Mouse (Mus musculus): Measurements from ENCODE around the gene Rd3l. TPM values are rescaled to one million over a fixed set of nuclear protein-coding genes. Genes with fewer than 3 reads are reported as not detected.

Rd3l gene
- polyA plus RNA-seq, 1 experiment from 2014 or later, result 0.43 TPM

DNA sequence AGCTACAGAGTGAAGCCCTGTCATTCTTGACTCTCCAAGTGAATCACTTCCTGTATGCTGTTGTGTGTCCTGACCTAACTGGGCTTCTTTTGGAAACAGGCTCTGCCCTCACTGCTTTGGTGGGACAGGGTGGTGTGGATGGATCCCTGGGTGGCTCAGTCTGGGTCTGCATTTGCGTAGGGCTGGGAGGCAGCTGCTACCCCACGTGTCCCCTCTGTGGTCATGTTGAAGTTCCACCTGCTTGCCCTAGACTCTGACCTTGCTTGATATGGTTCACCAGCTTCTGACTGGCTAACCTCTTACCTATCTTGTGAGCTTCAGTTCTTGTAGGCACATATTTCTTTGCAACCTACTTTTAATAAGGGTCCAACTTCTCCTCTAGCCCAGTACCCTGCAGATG lies 14.0 kb upstream of the Rd3l start:
- Histone ChIP-seq H3K9me3 (replicated peaks) (no peaks in the 10 kb centered on the region), H3K27ac (no peak overlapping the region), H3K9ac (no peak overlapping the region), H3K36me3 (no peaks in the 10 kb centered on the region), H3K4me3 (no peak overlapping the region), H3K4me1 (replicated peaks) (no peaks in the 10 kb centered on the region), H3K27me3 (no peaks in the 10 kb centered on the region), H3K4me2 (no peak overlapping the region)
- ATAC-seq (replicated peaks; ENCODE audit: insufficient number of reproducible peaks, insufficient read depth, low FRiP score, low read depth), result no peak
- 79% methylated on average over 2 of the region's 2 CpGs for WGBS

DNA sequence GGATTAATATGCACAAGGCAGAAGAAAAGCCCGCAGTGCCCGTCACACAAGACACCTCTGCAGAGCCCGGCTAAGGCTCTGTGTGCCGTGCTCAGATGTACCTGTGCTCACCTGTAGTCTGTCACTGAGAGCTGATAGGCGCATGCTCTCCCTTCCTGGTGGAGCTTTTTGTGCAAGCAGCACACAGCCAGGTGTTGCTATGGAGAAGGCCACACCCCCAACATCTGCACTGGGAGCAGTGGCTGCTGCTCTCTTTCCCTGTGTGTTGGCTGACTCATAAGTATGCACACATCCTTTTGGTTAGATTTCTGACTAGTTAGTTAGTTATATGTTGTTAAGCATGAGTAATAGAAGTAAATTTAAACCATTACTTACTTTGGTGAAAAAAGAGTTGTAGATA lies 11.5 kb upstream of the Rd3l start:
- Histone ChIP-seq H3K4me1 (replicated peaks) (no peaks in the 10 kb centered on the region), H3K9ac (no peak overlapping the region), H3K27me3 (no peaks in the 10 kb centered on the region), H3K4me2 (no peak overlapping the region), H3K4me3 (no peak overlapping the region), H3K27ac (no peak overlapping the region), H3K9me3 (replicated peaks) (no peaks in the 10 kb centered on the region), H3K36me3 (no peaks in the 10 kb centered on the region)
- ATAC-seq (replicated peaks; ENCODE audit: insufficient number of reproducible peaks, insufficient read depth, low FRiP score, low read depth), result no peak
- 81% methylated on average over 5 of the region's 5 CpGs for WGBS

DNA sequence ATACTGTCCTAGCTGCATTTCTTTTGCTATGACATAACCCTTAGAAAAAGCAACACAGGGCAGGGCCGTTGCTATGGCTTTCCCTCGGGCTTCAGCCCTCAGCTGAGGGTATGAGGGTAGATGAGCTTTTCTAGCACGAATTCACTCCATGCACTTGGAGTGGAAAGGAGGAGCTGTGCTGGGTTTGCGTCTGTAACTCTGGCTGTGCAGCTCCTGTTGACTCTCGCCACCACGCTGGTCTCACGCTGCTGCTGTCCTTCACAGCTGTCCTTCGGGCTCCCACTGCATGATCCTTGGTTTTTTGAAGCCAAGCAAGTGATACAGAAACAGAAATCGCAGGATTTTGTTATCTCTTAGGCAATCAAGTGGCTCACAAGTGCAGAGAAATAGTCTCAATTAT lies 5.6 kb upstream of the Rd3l start:
- H3K27ac ChIP-seq, result no peak overlapping the region
- no peak for ATAC-seq (replicated peaks; ENCODE audit: insufficient number of reproducible peaks, insufficient read depth, low FRiP score, low read depth)
- H3K27me3 ChIP-seq, result no peaks in the 10 kb centered on the region
- WGBS, result 36% methylated on average over 9 of the region's 9 CpGs
- H3K4me3 ChIP-seq, result no peak overlapping the region
- no peak overlapping the region for H3K4me2 ChIP-seq
- no peak overlapping the region for H3K9ac ChIP-seq
- no peaks in the 10 kb centered on the region for H3K9me3 ChIP-seq (replicated peaks)
- no peaks in the 10 kb centered on the region for H3K36me3 ChIP-seq
- H3K4me1 ChIP-seq (replicated peaks), result no peaks in the 10 kb centered on the region

DNA sequence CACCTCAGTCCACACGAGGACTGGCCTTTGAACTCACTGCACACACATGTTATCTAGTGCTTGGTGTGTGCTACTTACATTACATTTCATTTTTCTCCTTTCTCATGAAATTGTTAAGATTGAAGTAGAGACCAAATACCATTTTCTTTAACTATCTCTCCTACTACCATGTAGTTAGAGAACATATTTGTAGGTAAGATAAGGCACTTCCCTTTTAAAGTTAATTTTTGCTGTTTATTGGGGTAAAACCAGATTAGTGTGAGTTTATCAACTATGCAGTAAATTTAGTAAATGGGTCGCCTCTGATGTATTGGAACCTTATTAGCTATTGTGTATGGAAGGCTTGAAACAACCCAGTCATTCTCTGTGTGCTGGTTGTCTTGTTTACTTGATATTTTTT lies 2.0 kb upstream of the Rd3l start:
- Histone ChIP-seq H3K9ac (no peak overlapping the region), H3K36me3 (no peaks in the 10 kb centered on the region), H3K4me3 (no peak overlapping the region), H3K9me3 (replicated peaks) (no peaks in the 10 kb centered on the region), H3K4me2 (no peak overlapping the region), H3K27ac (no peak overlapping the region), H3K27me3 (no peaks in the 10 kb centered on the region), H3K4me1 (replicated peaks) (peaks cover 9% of the 10 kb centered on the region)
- no peak for ATAC-seq (replicated peaks; ENCODE audit: insufficient number of reproducible peaks, insufficient read depth, low FRiP score, low read depth)
- WGBS, result 63% methylated on average over 2 of the region's 2 CpGs

DNA sequence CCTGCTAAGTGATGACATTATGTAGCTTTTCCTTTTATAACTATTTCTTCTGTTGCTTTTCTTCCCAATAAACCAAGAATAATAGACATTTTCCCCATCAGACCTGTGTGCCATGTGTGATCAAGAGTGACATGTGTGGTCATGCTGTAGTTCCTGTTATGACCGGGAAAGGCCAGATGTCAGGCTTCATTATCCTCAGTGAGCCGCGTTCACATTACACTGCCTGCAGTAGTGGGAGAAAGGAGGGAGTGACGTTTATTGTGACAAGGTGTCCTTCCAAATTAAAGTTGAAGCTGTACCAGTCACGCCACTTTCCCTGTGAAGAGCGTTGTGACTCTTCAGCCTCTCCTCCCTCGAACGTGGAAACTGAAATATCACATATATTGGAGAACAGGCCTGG lies 714 bp upstream of the Rd3l start:
- no peak for ATAC-seq (replicated peaks; ENCODE audit: insufficient number of reproducible peaks, insufficient read depth, low FRiP score, low read depth)
- WGBS, result 79% methylated on average over 8 of the region's 8 CpGs
- H3K4me2 ChIP-seq, result no peak overlapping the region
- no peak overlapping the region for H3K4me3 ChIP-seq
- no peaks in the 10 kb centered on the region for H3K27me3 ChIP-seq
- no peaks in the 10 kb centered on the region for H3K9me3 ChIP-seq (replicated peaks)
- H3K36me3 ChIP-seq, result no peaks in the 10 kb centered on the region
- peaks cover 21% of the 10 kb centered on the region for H3K4me1 ChIP-seq (replicated peaks)
- H3K27ac ChIP-seq, result no peak overlapping the region
- H3K9ac ChIP-seq, result no peak overlapping the region

DNA sequence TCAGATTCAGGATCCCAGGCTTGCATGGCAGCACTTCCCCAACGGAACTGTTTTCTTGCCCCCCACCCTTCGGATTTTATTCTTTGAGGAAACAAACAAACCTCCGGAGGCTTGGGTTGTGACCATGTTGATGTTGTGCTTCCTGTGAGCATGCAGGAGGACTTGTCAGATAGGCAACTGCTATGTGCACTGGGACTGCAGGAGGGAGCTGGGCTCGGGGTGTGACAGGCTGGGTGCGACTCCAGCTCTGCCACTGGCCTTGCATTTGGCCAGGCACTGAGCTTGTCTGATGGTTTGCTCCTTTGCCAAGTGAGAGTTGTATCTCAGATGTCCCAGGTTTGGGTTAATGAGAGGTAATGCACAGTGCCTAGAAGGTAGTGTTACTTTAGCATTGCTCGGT lies 2.8 kb downstream of the Rd3l start:
- Histone ChIP-seq H3K9ac (no peak overlapping the region), H3K4me1 (replicated peaks) (peaks cover 28% of the 10 kb centered on the region), H3K4me3 (no peak overlapping the region), H3K27me3 (no peaks in the 10 kb centered on the region), H3K4me2 (no peak overlapping the region), H3K27ac (peak overlapping the region; percentile 83), H3K36me3 (no peaks in the 10 kb centered on the region), H3K9me3 (replicated peaks) (no peaks in the 10 kb centered on the region)
- 64% methylated on average over 6 of the region's 6 CpGs for WGBS
- no peak for ATAC-seq (replicated peaks; ENCODE audit: insufficient number of reproducible peaks, insufficient read depth, low FRiP score, low read depth)

DNA sequence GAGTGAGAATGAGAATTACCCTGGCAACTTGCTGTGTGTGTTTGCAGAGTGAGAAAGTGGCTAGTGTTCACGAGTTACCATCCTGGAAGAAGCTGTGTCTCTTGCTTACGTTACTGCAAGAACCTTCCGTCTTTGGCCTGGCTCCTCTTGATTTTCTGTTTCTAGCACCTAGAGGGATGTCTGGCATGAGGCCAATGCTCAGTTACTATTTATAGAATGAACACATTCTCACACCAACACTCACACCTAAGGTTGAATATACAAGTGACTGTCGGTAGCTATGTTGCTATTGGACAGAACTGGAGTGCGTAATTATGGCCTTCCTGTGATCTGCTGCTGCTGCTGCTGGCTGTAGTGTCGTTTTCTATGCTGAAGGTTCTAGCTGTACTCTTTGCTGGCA lies 4.0 kb downstream of the Rd3l start:
- no peaks in the 10 kb centered on the region for H3K36me3 ChIP-seq
- H3K4me3 ChIP-seq, result no peak overlapping the region
- 16% methylated on average over 6 of the region's 6 CpGs for WGBS
- H3K9ac ChIP-seq, result no peak overlapping the region
- no peaks in the 10 kb centered on the region for H3K27me3 ChIP-seq
- peaks cover 28% of the 10 kb centered on the region for H3K4me1 ChIP-seq (replicated peaks)
- H3K4me2 ChIP-seq, result peak overlapping the region; percentile 25; the same call in 1 of the 2 replicates
- no peaks in the 10 kb centered on the region for H3K9me3 ChIP-seq (replicated peaks)
- H3K27ac ChIP-seq, result peak overlapping the region; percentile 83
- peak; percentile 78; the same call in 1 of the 2 replicates for ATAC-seq (replicated peaks; ENCODE audit: insufficient number of reproducible peaks, insufficient read depth, low FRiP score, low read depth)

DNA sequence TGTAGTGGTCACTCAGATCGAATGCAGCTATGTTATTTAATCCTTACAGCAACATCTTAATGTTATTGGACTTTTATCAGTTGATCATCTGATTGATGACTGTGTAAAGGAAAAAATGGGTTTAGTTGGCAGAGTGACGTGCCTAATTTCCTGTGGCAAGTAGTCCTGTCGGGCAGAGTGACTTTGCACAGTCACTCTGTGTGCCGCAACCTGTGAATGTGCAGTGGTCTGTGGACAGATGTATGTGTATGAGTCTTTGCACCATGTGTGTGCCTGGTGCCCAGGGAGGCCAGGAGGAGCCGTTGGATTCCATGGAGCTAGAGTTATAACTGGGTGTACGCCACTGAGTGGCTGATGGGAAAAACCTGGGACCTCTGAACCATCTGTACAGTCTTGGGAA lies 6.5 kb downstream of the Rd3l start:
- 77% methylated on average over 6 of the region's 6 CpGs for WGBS
- no peak for ATAC-seq (replicated peaks; ENCODE audit: insufficient number of reproducible peaks, insufficient read depth, low FRiP score, low read depth)
- H3K27me3 ChIP-seq, result no peaks in the 10 kb centered on the region

DNA sequence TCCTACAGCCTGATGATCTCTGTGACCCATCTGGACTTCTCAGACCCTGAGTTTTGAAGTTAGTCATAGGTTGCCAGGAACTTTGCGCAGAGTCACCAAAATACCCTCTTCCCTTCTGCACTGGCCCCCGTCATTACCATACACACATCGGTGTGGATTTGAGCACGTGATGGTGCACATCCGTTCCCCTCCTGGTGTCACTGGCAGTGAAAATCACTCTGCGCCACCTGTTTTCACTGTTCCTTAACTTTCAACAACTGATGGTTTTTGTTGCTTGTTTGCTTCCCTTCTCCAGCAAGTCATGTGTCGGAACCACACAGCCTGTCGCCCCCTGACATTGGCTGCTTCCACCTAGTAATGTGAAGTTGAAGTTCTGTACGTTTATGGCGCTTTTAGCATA lies 8.6 kb downstream of the Rd3l start:
- no peak for ATAC-seq (replicated peaks; ENCODE audit: insufficient number of reproducible peaks, insufficient read depth, low FRiP score, low read depth)
- H3K4me1 ChIP-seq (replicated peaks), result peaks cover 12% of the 10 kb centered on the region
- H3K27me3 ChIP-seq, result no peaks in the 10 kb centered on the region
- WGBS, result 88% methylated on average over 10 of the region's 10 CpGs
- H3K9me3 ChIP-seq (replicated peaks), result no peaks in the 10 kb centered on the region
- no peak overlapping the region for H3K9ac ChIP-seq
- no peak overlapping the region for H3K27ac ChIP-seq
- H3K4me2 ChIP-seq, result no peak overlapping the region
- H3K36me3 ChIP-seq, result no peaks in the 10 kb centered on the region
- no peak overlapping the region for H3K4me3 ChIP-seq

More for the DNA sequence above, 6.5 kb downstream of the Rd3l start:
- H3K4me2 ChIP-seq, result no peak overlapping the region
- H3K9me3 ChIP-seq (replicated peaks), result no peaks in the 10 kb centered on the region
- peaks cover 21% of the 10 kb centered on the region for H3K4me1 ChIP-seq (replicated peaks)
- no peaks in the 10 kb centered on the region for H3K36me3 ChIP-seq
- no peak overlapping the region for H3K4me3 ChIP-seq
- H3K9ac ChIP-seq, result no peak overlapping the region
- no peak overlapping the region for H3K27ac ChIP-seq

DNA sequence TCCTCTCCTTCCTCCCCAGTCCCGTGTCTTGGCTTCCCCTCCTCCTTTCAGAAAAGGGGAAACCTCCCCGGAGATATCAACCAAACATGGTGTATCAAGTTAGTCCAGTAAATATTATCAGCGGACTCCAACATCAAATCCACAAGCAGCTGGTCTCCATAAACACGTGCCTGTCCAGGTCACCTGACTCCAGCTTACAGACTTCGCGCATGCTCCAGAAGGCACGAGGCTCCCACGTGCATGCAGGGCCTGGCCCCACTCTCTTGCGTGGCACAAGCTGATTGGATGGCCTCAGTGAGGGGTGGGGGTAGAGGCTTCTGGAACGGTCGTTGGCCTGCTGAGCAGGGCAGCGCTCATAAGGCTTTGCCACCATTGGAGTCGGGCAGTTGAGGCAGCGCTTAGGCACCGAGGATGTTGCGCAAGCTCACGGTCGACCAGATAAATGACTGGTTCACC lies 9.9 kb downstream of the Rd3l start, which contains the start of gene Tdrd9:
Gene Tdrd9, plus strand, starts transcription at position 329 of the 456 bp plus-strand sequence.
- peaks cover 4% of the 10 kb centered on the region; the same call in 1 of the 2 replicates for H3K4me1 ChIP-seq (replicated peaks)

DNA sequence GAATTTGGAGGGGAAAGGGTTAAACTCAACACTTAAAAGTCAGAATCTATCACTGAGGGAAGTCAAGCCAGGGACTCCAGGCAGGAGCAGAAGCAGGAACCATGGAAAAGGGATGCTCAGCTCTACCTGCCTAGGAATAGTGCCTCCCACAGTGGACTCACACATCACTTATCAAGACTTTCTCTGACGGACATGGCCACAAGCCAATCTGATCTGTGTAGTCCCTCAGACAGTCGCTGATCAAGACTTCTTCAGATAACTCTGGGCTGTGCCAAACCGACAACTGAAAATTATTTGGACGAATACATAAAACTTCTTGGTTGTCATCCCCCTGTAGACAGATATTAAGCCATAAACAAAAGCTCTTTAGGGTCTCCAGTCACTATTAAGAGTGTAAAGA lies 11.0 kb downstream of the Rd3l start:
- WGBS, result 64% methylated on average over 4 of the region's 4 CpGs
- H3K4me1 ChIP-seq (replicated peaks), result peaks cover 14% of the 10 kb centered on the region
- H3K27ac ChIP-seq, result no peak overlapping the region
- no peak overlapping the region for H3K9ac ChIP-seq
- no peaks in the 10 kb centered on the region for H3K9me3 ChIP-seq (replicated peaks)
- no peak for ATAC-seq (replicated peaks; ENCODE audit: insufficient number of reproducible peaks, insufficient read depth, low FRiP score, low read depth)
- no peak overlapping the region for H3K4me3 ChIP-seq
- no peaks in the 10 kb centered on the region for H3K27me3 ChIP-seq
- H3K36me3 ChIP-seq, result no peaks in the 10 kb centered on the region
- H3K4me2 ChIP-seq, result no peak overlapping the region

More for the DNA sequence above, 9.9 kb downstream of the Rd3l start, which contains the start of gene Tdrd9:
- H3K36me3 ChIP-seq, result no peaks in the 10 kb centered on the region
- H3K4me3 ChIP-seq, result no peak within 1 kb of the TSS
- ATAC-seq (replicated peaks; ENCODE audit: insufficient number of reproducible peaks, insufficient read depth, low FRiP score, low read depth), result no peak
- H3K27ac ChIP-seq, result no peak within 1 kb of the TSS
- H3K9me3 ChIP-seq (replicated peaks), result no peaks in the 10 kb centered on the region
- no peak within 1 kb of the TSS for H3K4me2 ChIP-seq
- H3K27me3 ChIP-seq, result no peaks in the 10 kb centered on the region
- WGBS, result 84% methylated on average over 18 of the region's 18 CpGs
- H3K9ac ChIP-seq, result no peak within 1 kb of the TSS

DNA sequence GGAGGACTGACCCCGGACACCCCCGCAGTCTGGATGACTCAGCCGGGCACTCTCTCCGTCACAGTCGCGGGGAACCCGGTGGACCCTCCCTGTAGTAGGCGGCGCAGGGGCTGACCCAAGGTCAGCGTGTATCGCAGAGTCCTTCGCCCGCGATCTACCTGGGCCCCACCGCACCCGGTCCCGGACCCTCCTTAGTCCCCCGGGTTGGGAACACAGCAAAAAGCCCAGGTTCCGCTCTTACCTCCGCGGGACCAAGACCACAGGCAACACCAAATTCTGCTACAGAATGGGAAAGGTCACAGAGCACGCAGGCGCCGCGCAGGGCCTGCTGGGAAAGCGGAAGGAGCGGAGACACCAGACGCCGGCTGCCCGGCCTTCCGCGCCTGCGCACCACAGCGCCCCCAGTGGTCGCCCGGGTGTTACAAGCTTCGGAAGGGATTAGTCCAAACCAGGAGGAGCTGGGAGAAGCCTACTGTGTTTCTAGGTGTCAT lies 14.4 kb downstream of the Rd3l start, which contains the start of gene Atp5mpl:
Gene Atp5mpl, minus strand, starts transcription at position 295 of the 491 bp plus-strand sequence.
- Histone ChIP-seq H3K4me1 (replicated peaks) (peaks cover 28% of the 10 kb centered on the region), H3K4me2 (peak within 1 kb of the TSS; percentile 71), H3K27ac (peak within 1 kb of the TSS; percentile 87), H3K36me3 (peaks cover 13% of the 10 kb centered on the region), H3K9ac (peak within 1 kb of the TSS; percentile 94), H3K9me3 (replicated peaks) (no peaks in the 10 kb centered on the region), H3K27me3 (no peaks in the 10 kb centered on the region), H3K4me3 (peak within 1 kb of the TSS; percentile 92)
- peak; percentile 89 for ATAC-seq (replicated peaks; ENCODE audit: insufficient number of reproducible peaks, insufficient read depth, low FRiP score, low read depth)
- under 1% methylated on average over 37 of the region's 37 CpGs for WGBS

Measured in heart, embryonic 15.5 days (tissue).